Mouse (Mus musculus) forebrain, embryonic 15.5 days (tissue): Measurements from ENCODE around the gene Gcfc2. TPM values are rescaled to one million over a fixed set of nuclear protein-coding genes. Genes with fewer than 3 reads are reported as not detected.

ENCODE experiments used
- ATAC-seq: fragments of 200-750 bp; cut with Nextera tagmentation; replicated peaks from 2 replicates; pipeline ENCODE4 v1.8.0; 2017; ENCODE audit warnings: mild to moderate bottlenecking, moderate TSS enrichment, moderate library complexity
- H3K27ac ChIP-seq: fragments of 300-500 bp; sonication (generic); replicated peaks from 2 replicates; pipeline ENCODE4 v1.5.1; 2015; ENCODE audit warnings: mild to moderate bottlenecking, inconsistent platforms
- H3K27me3 ChIP-seq: fragments of 300-500 bp; sonication (generic); 2 replicates; pipeline ENCODE4 v1.6.1; 2015; ENCODE audit warnings: inconsistent platforms
- H3K36me3 ChIP-seq: fragments of 300-500 bp; sonication (generic); 2 replicates; pipeline ENCODE4 v1.6.1; 2015; ENCODE audit warnings: mild to moderate bottlenecking, inconsistent platforms
- H3K4me1 ChIP-seq: fragments of 300-500 bp; sonication (generic); 2 replicates; pipeline ENCODE4 v1.6.1; 2015; ENCODE audit warnings: inconsistent platforms
- H3K4me2 ChIP-seq: fragments of 300-500 bp; sonication (generic); replicated peaks from 2 replicates; pipeline ENCODE4 v1.6.1; 2015; ENCODE audit warnings: mild to moderate bottlenecking, inconsistent platforms
- H3K4me3 ChIP-seq: fragments of 300-500 bp; sonication (generic); 2 replicates; pipeline ENCODE4 v1.5.1; 2015; ENCODE audit warnings: mild to moderate bottlenecking, inconsistent platforms
- H3K9ac ChIP-seq: fragments of 300-500 bp; sonication (generic); replicated peaks from 2 replicates; pipeline ENCODE4 v1.6.1; 2015; ENCODE audit warnings: mild to moderate bottlenecking, inconsistent platforms
- H3K9me3 ChIP-seq: fragments of 300-500 bp; sonication (generic); 2 replicates; pipeline ENCODE4 v1.6.1; 2016; ENCODE audit warnings: inconsistent platforms
- WGBS: fragments of 180-500 bp; shearing (Covaris S2); methylation state at CpG from one replicate; pipeline ENCODE4 v1.1.7; 2015; ENCODE audit warnings: mixed read lengths; 5-methylcytosine and 5-hydroxymethylcytosine counted together
- polyA plus RNA-seq: library from polyadenylated mRNA; unstranded; fragments of >200 nt; fragmentation: Nextera tagmentation; extraction: Ambion mirVana; gene quantifications from 2 replicates; pipeline ENCODE4 v1.2.1, GENCODE M21; 2015

Gcfc2 gene
- polyA plus RNA-seq, result 8.3 and 9.4 TPM in 2 replicates

GRCm38 (mm10) chr6:81923523-81924142 is at the start of gene Gcfc2:
Gene Gcfc2, plus strand, starts transcription at chr6:81923669.
- peak; percentile 98 for ATAC-seq
- no peaks in the 10 kb centered on the region for H3K9me3 ChIP-seq
- no peaks in the 10 kb centered on the region for H3K27me3 ChIP-seq
- peak within 1 kb of the TSS; percentile 65 for H3K27ac ChIP-seq
- H3K4me3 ChIP-seq, result peak within 1 kb of the TSS; percentile 98
- H3K9ac ChIP-seq, result peak within 1 kb of the TSS; percentile 98
- WGBS, result under 1% methylated on average over 56 of the region's 56 CpGs
- H3K36me3 ChIP-seq, result peaks cover 14% of the 10 kb centered on the region
- peak within 1 kb of the TSS; percentile 61 for H3K4me2 ChIP-seq
- H3K4me1 ChIP-seq, result peaks cover 16% of the 10 kb centered on the region

GRCm38 (mm10) chr6:81895678-81896230 is 27.7 kb upstream of the Gcfc2 start:
- H3K9me3 ChIP-seq, result no peaks in the 10 kb centered on the region
- no peak overlapping the region for H3K4me2 ChIP-seq
- WGBS, result 61% methylated on average over 3 of the region's 3 CpGs
- H3K27me3 ChIP-seq, result no peaks in the 10 kb centered on the region
- no peak for ATAC-seq
- no peak overlapping the region for H3K27ac ChIP-seq
- H3K36me3 ChIP-seq, result no peaks in the 10 kb centered on the region
- H3K4me3 ChIP-seq, result no peak overlapping the region
- no peaks in the 10 kb centered on the region for H3K4me1 ChIP-seq
- H3K9ac ChIP-seq, result no peak overlapping the region

GRCm38 (mm10) chr6:81910302-81910855 is 13.1 kb upstream of the Gcfc2 start:
- WGBS, result 91% methylated on average over 25 of the region's 25 CpGs
- ATAC-seq, result no peak
- Histone ChIP-seq H3K9ac (no peak overlapping the region), H3K27ac (no peak overlapping the region), H3K4me2 (no peak overlapping the region), H3K27me3 (no peaks in the 10 kb centered on the region), H3K4me3 (no peak overlapping the region), H3K36me3 (no peaks in the 10 kb centered on the region), H3K4me1 (no peaks in the 10 kb centered on the region), H3K9me3 (no peaks in the 10 kb centered on the region)

- no peak for ATAC-seq
- WGBS, result 91% methylated on average over 5 of the region's 5 CpGs
- Histone ChIP-seq H3K27me3 (no peaks in the 10 kb centered on the region), H3K4me1 (no peaks in the 10 kb centered on the region), H3K27ac (no peak overlapping the region), H3K36me3 (no peaks in the 10 kb centered on the region), H3K4me3 (no peak overlapping the region), H3K4me2 (no peak overlapping the region), H3K9me3 (no peaks in the 10 kb centered on the region), H3K9ac (no peak overlapping the region)
Measured at GRCm38 (mm10) chr6:81911244-81911643, 12.2 kb upstream of the Gcfc2 start.

- no peak for ATAC-seq
Measured at GRCm38 (mm10) chr6:81911713-81912112, 11.8 kb upstream of the Gcfc2 start.

GRCm38 (mm10) chr6:81912177-81912576 is 11.3 kb upstream of the Gcfc2 start:
- ATAC-seq, result no peak
- no peaks in the 10 kb centered on the region for H3K27me3 ChIP-seq
- 66% methylated on average over 3 of the region's 3 CpGs for WGBS
- H3K36me3 ChIP-seq, result no peaks in the 10 kb centered on the region
- H3K9ac ChIP-seq, result no peak overlapping the region
- H3K27ac ChIP-seq, result no peak overlapping the region
- no peak overlapping the region for H3K4me3 ChIP-seq
- H3K9me3 ChIP-seq, result no peaks in the 10 kb centered on the region
- no peaks in the 10 kb centered on the region for H3K4me1 ChIP-seq
- no peak overlapping the region for H3K4me2 ChIP-seq

More at GRCm38 (mm10) chr6:81911713-81912112, 11.8 kb upstream of the Gcfc2 start:
- no peaks in the 10 kb centered on the region for H3K4me1 ChIP-seq
- no peak overlapping the region for H3K9ac ChIP-seq
- no peak overlapping the region for H3K4me2 ChIP-seq
- no peak overlapping the region for H3K4me3 ChIP-seq
- WGBS, result 86% methylated on average over 4 of the region's 4 CpGs
- H3K9me3 ChIP-seq, result no peaks in the 10 kb centered on the region
- no peaks in the 10 kb centered on the region for H3K27me3 ChIP-seq
- no peak overlapping the region for H3K27ac ChIP-seq
- H3K36me3 ChIP-seq, result no peaks in the 10 kb centered on the region

GRCm38 (mm10) chr6:81924304-81924703 is 835 bp downstream of the Gcfc2 start:
- Histone ChIP-seq H3K27me3 (no peaks in the 10 kb centered on the region), H3K9ac (peak overlapping the region; percentile 98), H3K9me3 (no peaks in the 10 kb centered on the region), H3K4me3 (peak overlapping the region; percentile 98), H3K36me3 (peaks cover 14% of the 10 kb centered on the region), H3K4me1 (peaks cover 16% of the 10 kb centered on the region), H3K27ac (no peak overlapping the region), H3K4me2 (peak overlapping the region; percentile 61)
- ATAC-seq, result peak; percentile 45
- WGBS, result 9% methylated on average over 5 of the region's 5 CpGs

- Histone ChIP-seq H3K4me1 (peaks cover 8% of the 10 kb centered on the region), H3K36me3 (peaks cover 55% of the 10 kb centered on the region), H3K27me3 (no peaks in the 10 kb centered on the region), H3K4me3 (no peak overlapping the region), H3K9me3 (no peaks in the 10 kb centered on the region), H3K9ac (no peak overlapping the region), H3K4me2 (no peak overlapping the region), H3K27ac (no peak overlapping the region)
- no peak for ATAC-seq
- 90% methylated on average over 4 of the region's 4 CpGs for WGBS
Measured at GRCm38 (mm10) chr6:81929402-81929801, 5.9 kb downstream of the Gcfc2 start.

- H3K27me3 ChIP-seq, result no peaks in the 10 kb centered on the region
- 96% methylated on average over 3 of the region's 3 CpGs for WGBS
- no peak overlapping the region for H3K4me2 ChIP-seq
- no peaks in the 10 kb centered on the region for H3K9me3 ChIP-seq
- no peaks in the 10 kb centered on the region for H3K4me1 ChIP-seq
- ATAC-seq, result no peak
- H3K36me3 ChIP-seq, result peaks cover 61% of the 10 kb centered on the region
- H3K9ac ChIP-seq, result no peak overlapping the region
- no peak overlapping the region for H3K4me3 ChIP-seq
- H3K27ac ChIP-seq, result no peak overlapping the region
Measured at GRCm38 (mm10) chr6:81933281-81933680, 9.8 kb downstream of the Gcfc2 start.

GRCm38 (mm10) chr6:81941718-81942117 is 18.2 kb downstream of the Gcfc2 start:
- H3K4me3 ChIP-seq, result no peak overlapping the region
- H3K9me3 ChIP-seq, result no peaks in the 10 kb centered on the region
- no peak for ATAC-seq
- no peak overlapping the region for H3K4me2 ChIP-seq
- H3K4me1 ChIP-seq, result no peaks in the 10 kb centered on the region
- peaks cover 76% of the 10 kb centered on the region for H3K36me3 ChIP-seq
- H3K27ac ChIP-seq, result no peak overlapping the region
- 94% methylated on average over 5 of the region's 5 CpGs for WGBS
- no peak overlapping the region for H3K9ac ChIP-seq
- H3K27me3 ChIP-seq, result no peaks in the 10 kb centered on the region

GRCm38 (mm10) chr6:81943281-81943680 is 19.8 kb downstream of the Gcfc2 start:
- ATAC-seq, result no peak
- H3K36me3 ChIP-seq, result peaks cover 78% of the 10 kb centered on the region
- WGBS, result 93% methylated on average over 2 of the region's 2 CpGs

GRCm38 (mm10) chr6:81944432-81944831 is 21.0 kb downstream of the Gcfc2 start:
- ATAC-seq, result no peak
- H3K27ac ChIP-seq, result no peak overlapping the region
- no peak overlapping the region for H3K4me3 ChIP-seq
- H3K4me1 ChIP-seq, result no peaks in the 10 kb centered on the region
- H3K36me3 ChIP-seq, result peaks cover 86% of the 10 kb centered on the region
- WGBS, result 93% methylated on average over 3 of the region's 3 CpGs
- no peaks in the 10 kb centered on the region for H3K9me3 ChIP-seq
- no peak overlapping the region for H3K9ac ChIP-seq
- H3K27me3 ChIP-seq, result no peaks in the 10 kb centered on the region
- no peak overlapping the region for H3K4me2 ChIP-seq

More at GRCm38 (mm10) chr6:81943281-81943680, 19.8 kb downstream of the Gcfc2 start:
- H3K4me2 ChIP-seq, result no peak overlapping the region
- H3K4me1 ChIP-seq, result no peaks in the 10 kb centered on the region
- no peak overlapping the region for H3K9ac ChIP-seq
- no peaks in the 10 kb centered on the region for H3K9me3 ChIP-seq
- no peak overlapping the region for H3K27ac ChIP-seq
- no peak overlapping the region for H3K4me3 ChIP-seq
- H3K27me3 ChIP-seq, result no peaks in the 10 kb centered on the region
